Mouse (Mus musculus) MEL (cell line): Measurements from ENCODE around the gene E130218I03Rik. TPM values are rescaled to one million over a fixed set of nuclear protein-coding genes. Genes with fewer than 3 reads are reported as not detected.

ENCODE experiments used
- DNase-seq: peaks from one replicate; pipeline ENCODE4 v3.0.0; 2011; ENCODE audit warnings: low read depth, low spot score
- H3K27ac ChIP-seq: 2 replicates; pipeline ENCODE4 v1.5.1; 2012; ENCODE audit warnings: low read depth, mild to moderate bottlenecking, control low read depth, low read length, moderate library complexity; ENCODE audit not compliant: control insufficient read depth
- H3K27me3 ChIP-seq, 2 experiments: fragments of 150-350 bp in 1 of 2; sonication (generic) in 1 of 2; 2 replicates each; pipeline ENCODE4 v1.6.1; 2012; ENCODE audit warnings: low read length in 2 of 2, mild to moderate bottlenecking in 2 of 2, improper control_type of control experiment in 1 of 2, moderate library complexity in 1 of 2; ENCODE audit not compliant: insufficient read depth in 2 of 2, control insufficient read depth in 1 of 2
- H3K36me3 ChIP-seq, 2 experiments: 2 replicates each; pipeline ENCODE4 v1.6.1; 2012 to 2014; ENCODE audit warnings: low read length in 2 of 2, improper control_type of control experiment in 1 of 2, inconsistent platforms in 1 of 2, mild to moderate bottlenecking in 1 of 2; ENCODE audit not compliant: insufficient read depth in 2 of 2, control insufficient read depth in 1 of 2
- H3K4me1 ChIP-seq, 2 experiments: fragments of 150-350 bp in 1 of 2; sonication (generic) in 1 of 2; 2 replicates each; pipeline ENCODE4 v1.6.1; 2012; ENCODE audit warnings: low read length in 2 of 2, improper control_type of control experiment in 1 of 2, mild to moderate bottlenecking in 1 of 2; ENCODE audit not compliant: insufficient read depth in 2 of 2, control insufficient read depth in 1 of 2
- H3K4me3 ChIP-seq, 2 experiments: fragments of 150-350 bp in 1 of 2; sonication (generic) in 1 of 2; 2 replicates each; pipeline ENCODE4 v1.5.1; 2012; ENCODE audit warnings: low read depth in 2 of 2, low read length in 2 of 2, mild to moderate bottlenecking in 2 of 2, moderate library complexity in 2 of 2, control low read depth in 1 of 2, improper control_type of control experiment in 1 of 2; ENCODE audit not compliant: control insufficient read depth in 1 of 2, insufficient read depth in 1 of 2
- H3K79me2 ChIP-seq: 2 replicates; pipeline ENCODE4 v1.6.1; 2012; ENCODE audit warnings: mild to moderate bottlenecking, low read length, moderate library complexity; ENCODE audit not compliant: control insufficient read depth, poor library complexity, insufficient read depth
- H3K9ac ChIP-seq: 2 replicates; pipeline ENCODE4 v1.6.1; 2012; ENCODE audit warnings: low read depth, mild to moderate bottlenecking, control low read depth, low read length, moderate library complexity; ENCODE audit not compliant: control insufficient read depth, poor library complexity, severe bottlenecking
- H3K9me3 ChIP-seq: fragments of 150-350 bp; sonication (generic); replicated peaks from 2 replicates; pipeline ENCODE4 v1.6.1; 2012; ENCODE audit warnings: mild to moderate bottlenecking, low read length, improper control_type of control experiment, moderate library complexity; ENCODE audit not compliant: insufficient read depth
- CHD1 ChIP-seq: IDR thresholded peaks from 2 replicates; pipeline ENCODE4 v1.6.1; 2012; ENCODE audit warnings: low read depth, mild to moderate bottlenecking, inconsistent platforms, low read length, improper control_type of control experiment
- E2F4 ChIP-seq: IDR thresholded peaks from 2 replicates; pipeline ENCODE4 v1.6.1; 2011; ENCODE audit warnings: low read depth, low read length, improper control_type of control experiment, borderline replicate concordance
- ELF1 ChIP-seq: IDR thresholded peaks from 2 replicates; pipeline ENCODE4 v1.6.1; 2014; ENCODE audit warnings: low read depth, mild to moderate bottlenecking, inconsistent platforms, low read length, improper control_type of control experiment, moderate library complexity
- ETS1 ChIP-seq: IDR thresholded peaks from 2 replicates; pipeline ENCODE4 v1.6.1; 2012; ENCODE audit warnings: low read depth, mild to moderate bottlenecking, inconsistent platforms, low read length, improper control_type of control experiment, moderate library complexity
- HCFC1 ChIP-seq: IDR thresholded peaks from 2 replicates; pipeline ENCODE4 v1.6.1; 2012; ENCODE audit warnings: low read depth, mild to moderate bottlenecking, inconsistent platforms, low read length, improper control_type of control experiment, moderate library complexity
- MXI1 ChIP-seq: IDR thresholded peaks from 2 replicates; pipeline ENCODE4 v1.6.1; 2011; ENCODE audit warnings: mild to moderate bottlenecking, low read depth, low read length, improper control_type of control experiment
- NRF1 ChIP-seq: IDR thresholded peaks from 2 replicates; pipeline ENCODE4 v1.6.1; 2014; ENCODE audit warnings: low read depth, mild to moderate bottlenecking, inconsistent platforms, low read length, improper control_type of control experiment, moderate library complexity; ENCODE audit not compliant: poor library complexity, insufficient read depth, severe bottlenecking
- POLR2A ChIP-seq, 2 experiments: IDR thresholded peaks; 2 replicates each; pipeline ENCODE4 v1.6.1; 2011 to 2012; ENCODE audit warnings: low read length in 2 of 2, mild to moderate bottlenecking in 2 of 2, control low read depth in 1 of 2, improper control_type of control experiment in 1 of 2, low read depth in 1 of 2, moderate library complexity in 1 of 2; ENCODE audit not compliant: control insufficient read depth in 1 of 2, insufficient read depth in 1 of 2, poor library complexity in 1 of 2
- POLR2AphosphoS2 ChIP-seq: IDR thresholded peaks from 2 replicates; pipeline ENCODE4 v1.6.1; 2011; ENCODE audit warnings: low read length, improper control_type of control experiment
- POLR2AphosphoS5 ChIP-seq: IDR thresholded peaks from 2 replicates; pipeline ENCODE4 v1.6.1; 2012; ENCODE audit warnings: low read depth, borderline replicate concordance, mild to moderate bottlenecking, inconsistent platforms, low read length, moderate library complexity, mixed read lengths
- RCOR1 ChIP-seq: IDR thresholded peaks from 2 replicates; pipeline ENCODE4 v1.6.1; 2012; ENCODE audit warnings: low read depth, mild to moderate bottlenecking, inconsistent platforms, low read length, improper control_type of control experiment
- SIN3A ChIP-seq: IDR thresholded peaks from 2 replicates; pipeline ENCODE4 v1.6.1; 2012; ENCODE audit warnings: low read length, improper control_type of control experiment, inconsistent platforms
- SMC3 ChIP-seq: IDR thresholded peaks from 2 replicates; pipeline ENCODE4 v1.6.1; 2011; ENCODE audit warnings: low read depth, low read length, improper control_type of control experiment
- TBP ChIP-seq: IDR thresholded peaks from 2 replicates; pipeline ENCODE4 v1.8.0; 2011; ENCODE audit warnings: low read depth, low read length, improper control_type of control experiment
- TCF12 ChIP-seq: IDR thresholded peaks from 2 replicates; pipeline ENCODE4 v1.6.1; 2014; ENCODE audit warnings: low read depth, mild to moderate bottlenecking, inconsistent platforms, low read length, improper control_type of control experiment, moderate library complexity
- ZC3H11A ChIP-seq: IDR thresholded peaks from 2 replicates; pipeline ENCODE4 v1.6.1; 2012; ENCODE audit warnings: low read depth, mild to moderate bottlenecking, inconsistent platforms, low read length, improper control_type of control experiment
- ZNF384 ChIP-seq: IDR thresholded peaks from 2 replicates; pipeline ENCODE4 v1.6.1; 2012; ENCODE audit warnings: low read depth, mild to moderate bottlenecking, inconsistent platforms, low read length, improper control_type of control experiment
- polyA plus RNA-seq, 2 experiments: library from polyadenylated mRNA; stranded (reverse) in 1 of 2; unstranded in 1 of 2; fragments of >175 nt in 1 of 2; fragments of >200 nt in 1 of 2; gene quantifications; 2 replicates each; pipeline versions ENCODE4 v1.2.1 to v1.2.4; 2012; ENCODE audit warnings: low replicate concordance in 2 of 2, low read depth in 1 of 2; ENCODE audit not compliant: insufficient read length in 2 of 2, insufficient read depth in 1 of 2, missing spikeins in 1 of 2
- total RNA-seq: library from RNA; depleted of rRNA; stranded (reverse); fragments of 300-350 nt; gene quantifications from 2 replicates; pipeline ENCODE4 v1.2.3, GENCODE M21; 2012

E130218I03Rik gene
- total and polyA plus RNA-seq, 3 experiments: 1.6 to 2.8 TPM; not detected in 1

- Histone ChIP-seq H3K9ac (peak within 1 kb of the TSS; percentile 99), H3K79me2 (peaks cover 13% of the 10 kb centered on the region), H3K36me3 (peaks cover 5 to 24% of the 10 kb centered on the region in 2 experiments), H3K9me3 (no peaks in the 10 kb centered on the region), H3K4me3 (peak within 1 kb of the TSS; percentile 96 to 97), H3K27me3 (no peaks in the 10 kb centered on the region), H3K27ac (peak within 1 kb of the TSS; percentile 87), H3K4me1 (peaks cover 2 to 21% of the 10 kb centered on the region in 2 experiments; a peak in 3 of 4 replicates)
- peak; percentile 65 for TF ChIP-seq HCFC1
- 0 out of 2 replicates have a peak, but pooled peaks have one; percentile 22 for TF ChIP-seq NRF1
- peak; percentile 18; the same call in 1 of the 2 replicates for TF ChIP-seq TCF12
- peak; percentile 14 to 67; a peak in 3 of 4 replicates for TF ChIP-seq POLR2A (IDR thresholded peaks at IDR 0.05; ENCODE audit: control insufficient read depth in 1 of 2, insufficient read depth in 1 of 2, low read depth in 1 of 2, low read length in 2 of 2, poor library complexity in 1 of 2)
- TF ChIP-seq TBP: no peak
- TF ChIP-seq RCOR1: no peak
- TF ChIP-seq POLR2AphosphoS2: peak; percentile 11; the same call in 1 of the 2 replicates
- peak; percentile 97 for TF ChIP-seq CHD1
- TF ChIP-seq ZC3H11A: no peak
- peak; percentile 3; the same call in 1 of the 2 replicates for TF ChIP-seq SIN3A
- TF ChIP-seq ELF1: peak; percentile 52; the same call in 1 of the 2 replicates
- peak; percentile 93 for DNase-seq
Measured at GRCm38 (mm10) chr4:134287575-134288025, 44.1 kb downstream of the E130218I03Rik start, which contains the start of gene Pdik1l. TSS of gene Pdik1l (minus strand) at chr4:134287895.

- no peaks in the 10 kb centered on the region for H3K9me3 ChIP-seq
- no peaks in the 10 kb centered on the region for H3K27me3 ChIP-seq
- TF ChIP-seq ZNF384 (no peak), POLR2AphosphoS5 (no peak), ETS1 (no peak), E2F4 (no peak), MXI1 (no peak), SMC3 (no peak), ZC3H11A (no peak)
- peaks cover 0 to 24% of the 10 kb centered on the region in 2 experiments for H3K36me3 ChIP-seq
- H3K4me1 ChIP-seq: peaks cover 2 to 21% of the 10 kb centered on the region in 2 experiments; a peak in 3 of 4 replicates
- DNase-seq: peak; percentile 62
- H3K9ac ChIP-seq: peak overlapping the region; percentile 95
- H3K27ac ChIP-seq: no peak overlapping the region
- H3K4me3 ChIP-seq: peak overlapping the region; percentile 77 to 89
- H3K79me2 ChIP-seq: peaks cover 13% of the 10 kb centered on the region
Measured at GRCm38 (mm10) chr4:134288397-134289256, 45.2 kb downstream of the E130218I03Rik start.
